Mouse (Mus musculus) yolk sac, embryonic 10.5 days (tissue): ENCODE measurements at regions not wholly inside any gene's neighbourhood (a gene's known extent, or its start where the extent isn't known, plus 50 kb on each side); places are given as distances from the start of the nearest gene placed in this dataset.

Source experiments
- DNase-seq: peaks from one replicate; pipeline ENCODE4 v3.0.0-alpha.2; 2017; ENCODE audit warnings: low spot score

DNA sequence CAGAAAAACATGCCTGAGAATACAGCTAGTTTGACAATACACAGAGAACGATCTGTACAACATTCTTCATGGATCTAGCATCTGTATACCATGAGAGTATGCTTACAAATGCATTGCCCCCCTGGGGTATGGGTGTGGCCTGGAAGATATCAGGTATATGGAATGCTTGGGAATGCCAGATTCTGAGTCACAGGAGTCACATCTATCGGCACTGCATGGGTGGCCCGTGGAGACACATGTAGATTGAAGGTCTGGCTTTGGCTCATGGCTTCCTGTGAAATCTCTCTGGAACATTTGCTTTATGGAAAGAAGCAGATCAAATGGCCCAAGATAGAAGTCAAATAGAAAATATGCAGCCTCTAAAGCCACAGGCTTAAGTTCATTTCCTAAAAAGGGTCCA is 59.6 kb downstream of the Kcne4 start:
- no peak for DNase-seq

DNA sequence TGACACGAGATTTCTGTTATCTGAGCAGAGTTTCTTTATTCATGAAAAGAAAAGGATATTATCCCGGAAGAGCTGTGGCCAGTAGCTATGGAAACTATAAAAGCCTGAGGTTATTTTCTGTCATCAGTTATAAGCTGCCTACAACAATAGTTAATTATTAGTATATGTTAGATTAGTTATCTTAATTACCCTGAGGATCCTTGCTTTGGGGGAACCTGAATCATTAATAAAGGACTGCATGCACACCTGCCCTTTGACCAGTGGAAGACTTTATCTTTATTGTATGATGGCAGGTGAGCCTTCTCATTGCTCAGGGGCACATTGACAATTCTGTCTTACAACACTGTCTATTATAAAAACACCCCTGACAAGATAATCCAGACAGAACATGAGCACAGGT is 62.7 kb downstream of the Kcne4 start:
- DNase-seq: no peak

DNA sequence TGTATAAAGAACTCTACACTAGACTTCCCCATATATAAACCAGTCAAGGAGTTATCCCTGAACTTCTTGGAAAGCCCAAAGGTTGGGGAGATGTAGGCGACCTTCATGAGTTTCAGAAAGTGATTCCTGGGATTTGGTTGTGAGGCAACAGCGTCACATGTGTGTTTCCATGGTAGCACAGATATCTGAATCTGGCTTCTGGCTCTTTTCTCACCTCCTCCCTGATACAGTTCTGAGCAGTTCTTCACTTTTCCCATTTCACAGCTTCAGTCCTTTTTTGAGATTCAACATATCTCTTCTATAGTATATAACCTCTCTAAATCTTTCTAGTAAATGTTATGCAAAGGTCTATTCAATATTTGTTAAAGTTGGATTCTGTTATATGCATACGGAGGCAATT is 65.9 kb downstream of the Kcne4 start:
- no peak for DNase-seq

DNA sequence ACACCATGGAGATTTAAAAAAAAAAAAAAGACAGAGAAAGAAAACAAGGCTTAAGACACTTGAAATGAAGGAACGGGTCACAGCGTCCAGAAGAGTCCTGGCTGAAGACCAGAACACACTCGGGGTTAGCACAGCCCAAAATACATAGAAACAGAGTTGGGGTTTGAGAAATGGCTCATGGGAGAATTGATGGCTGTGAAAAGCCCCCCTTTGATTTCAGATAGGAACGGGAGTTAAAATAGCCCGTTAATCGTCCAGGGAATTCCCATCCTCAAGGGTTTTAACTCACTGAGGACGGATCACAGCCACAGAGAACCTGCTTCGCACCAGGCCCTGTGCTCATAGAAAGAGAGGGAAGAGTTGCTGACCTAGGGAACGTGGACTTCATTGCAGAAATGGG is 72.7 kb downstream of the Kcne4 start:
- no peak for DNase-seq

DNA sequence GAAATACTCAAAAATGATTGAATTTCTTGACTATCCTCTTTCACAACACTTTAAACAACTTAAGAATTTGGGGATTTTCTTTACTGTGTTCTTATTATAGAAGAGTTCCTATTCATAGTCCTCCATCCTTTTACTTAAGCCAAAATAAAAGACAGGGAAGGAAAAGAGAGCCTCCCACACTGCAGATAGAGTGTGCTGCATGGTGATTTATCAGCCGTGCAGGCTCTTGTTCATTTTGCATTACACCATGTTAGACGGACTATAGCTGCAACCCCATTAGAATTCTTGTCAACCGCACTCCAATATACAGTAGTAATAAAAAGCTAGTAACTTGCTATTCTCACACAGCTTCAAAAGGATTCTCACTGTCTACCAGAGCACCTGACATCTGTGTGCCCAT is 74.8 kb downstream of the Kcne4 start:
- DNase-seq: no peak

DNA sequence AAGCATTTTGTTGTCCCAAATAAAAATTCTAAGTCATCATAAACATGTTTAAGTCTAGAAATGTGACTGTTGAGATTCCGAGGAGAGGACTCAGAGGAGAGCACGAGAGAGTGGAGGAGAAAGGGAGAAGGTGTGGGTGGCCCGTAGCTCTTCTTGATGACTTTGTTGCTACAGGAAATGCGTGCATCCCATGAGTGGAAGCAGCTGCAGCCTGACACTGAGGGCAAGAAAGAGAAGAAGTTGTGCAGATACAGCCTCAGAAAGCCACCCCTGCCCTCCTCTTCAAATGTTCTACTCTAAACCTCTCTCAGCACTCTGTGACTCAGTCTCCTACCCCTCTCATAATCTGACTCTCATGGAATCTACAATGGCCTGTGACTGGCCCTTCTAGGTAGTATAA is 77.7 kb downstream of the Kcne4 start:
- no peak for DNase-seq

DNA sequence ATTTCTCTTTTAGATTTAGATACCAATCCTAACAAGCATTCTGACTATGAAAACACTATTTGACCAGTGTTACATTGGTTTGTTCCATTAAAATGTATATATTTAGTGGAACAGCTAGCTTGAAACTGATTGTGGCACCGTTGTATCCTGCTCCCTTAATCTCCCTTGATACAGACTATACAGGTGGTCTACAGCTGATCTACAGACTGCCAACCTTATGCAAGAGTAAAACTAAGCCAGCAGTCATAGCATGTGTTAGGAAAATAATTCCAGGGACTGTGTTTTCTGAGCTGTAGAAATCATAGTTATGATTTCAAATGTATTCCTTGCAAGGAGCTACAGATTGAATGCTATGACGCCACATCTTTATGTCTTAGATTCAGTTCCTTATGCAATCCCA is 78.6 kb downstream of the Kcne4 start:
- no peak for DNase-seq

DNA sequence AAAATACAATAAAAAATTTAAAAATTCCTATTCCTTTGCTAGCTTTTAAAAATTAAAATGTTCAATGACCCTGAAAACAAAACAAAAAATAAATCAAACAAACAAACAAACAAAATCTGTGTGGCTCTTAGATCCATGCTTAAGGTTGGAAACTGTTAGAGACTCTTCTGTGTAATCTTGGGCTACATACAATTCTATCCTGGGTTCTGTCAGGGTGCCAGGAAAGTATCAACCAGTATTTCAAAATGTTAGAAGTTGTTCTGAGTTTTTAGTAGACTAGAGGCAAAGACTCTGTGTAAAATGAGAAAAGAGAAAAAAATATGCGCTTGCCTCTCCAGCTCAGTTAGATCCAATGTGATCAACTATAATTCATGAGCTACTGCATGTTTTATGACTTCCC is 91.0 kb downstream of the Kcne4 start:
- DNase-seq: no peak

DNA sequence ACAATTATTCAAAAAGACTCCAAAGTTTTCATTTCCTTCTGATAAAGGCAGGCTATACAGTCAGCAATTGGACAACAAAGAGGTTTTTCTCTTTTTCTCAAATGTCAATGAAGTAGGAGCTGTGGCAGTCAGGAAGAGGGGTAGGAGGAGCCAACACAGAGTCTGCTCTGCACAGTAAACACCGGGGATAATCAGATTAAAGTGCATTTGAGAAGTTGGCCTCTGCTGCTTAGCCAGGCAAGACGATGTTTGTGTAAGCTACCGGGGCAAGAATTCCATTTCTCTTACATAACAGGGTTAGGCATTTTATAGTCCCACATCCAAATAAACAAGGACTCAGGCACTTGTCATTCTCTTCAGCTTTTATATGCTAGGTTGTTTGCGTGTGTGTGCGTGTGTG is 91.4 kb downstream of the Kcne4 start:
- peak; percentile 19 for DNase-seq

DNA sequence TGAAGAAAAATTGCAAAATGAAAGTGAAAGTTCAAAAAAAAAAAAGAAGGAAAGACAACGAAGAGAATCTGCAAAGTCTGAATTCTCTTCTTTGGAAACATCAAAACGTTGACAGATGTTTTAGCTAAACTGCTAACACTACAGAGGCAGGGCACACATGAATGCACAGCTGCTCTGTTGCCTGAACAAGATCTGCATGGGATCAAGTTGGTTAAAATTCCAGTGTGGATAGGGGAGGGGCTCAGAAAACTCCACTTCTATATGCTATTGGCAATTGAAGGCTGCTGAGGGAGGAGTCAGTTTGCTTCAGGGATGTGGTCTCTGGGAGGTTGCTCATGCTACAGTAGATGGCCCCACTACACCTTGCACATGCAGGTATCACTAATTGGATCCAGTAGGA is 97.2 kb downstream of the Kcne4 start:
- DNase-seq: no peak

DNA sequence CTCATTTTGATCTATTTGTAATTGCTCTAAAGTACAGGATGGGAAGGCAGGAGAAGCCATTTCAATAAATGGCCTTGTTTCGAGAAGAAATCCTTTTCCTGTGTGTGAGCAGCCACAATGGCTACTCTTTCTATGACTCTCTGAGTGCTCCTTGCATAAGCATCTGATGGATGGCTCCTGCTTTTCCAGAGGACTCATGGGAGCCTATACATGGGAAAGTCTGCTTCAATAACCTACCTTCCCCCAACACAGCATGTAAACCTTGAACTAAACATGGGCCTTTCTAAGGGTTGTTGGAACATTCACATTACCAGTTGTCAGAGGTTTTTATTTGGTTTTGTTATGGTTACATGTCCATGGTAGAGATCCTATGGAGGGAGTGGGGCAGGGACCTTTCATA is 103.3 kb downstream of the Kcne4 start:
- DNase-seq: no peak

DNA sequence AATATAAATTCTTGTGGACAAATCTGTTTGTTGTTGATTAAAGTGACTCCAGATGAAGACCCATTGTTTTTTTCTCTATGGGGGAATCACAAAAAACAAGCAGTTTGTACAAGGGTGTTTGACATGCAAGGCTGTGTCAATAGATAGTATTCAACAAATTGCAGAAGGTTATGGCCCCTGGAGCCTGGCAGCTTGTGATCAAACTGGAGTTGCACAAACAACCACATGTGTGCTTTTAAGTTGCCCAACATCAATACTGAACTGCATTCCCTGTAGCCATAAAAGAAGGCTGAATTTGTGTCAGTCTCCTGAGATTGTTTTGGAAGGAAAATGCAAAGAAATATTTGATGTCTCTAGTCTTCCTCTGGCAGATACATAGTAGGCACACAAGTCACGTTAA is 113.4 kb downstream of the Kcne4 start:
- no peak for DNase-seq

DNA sequence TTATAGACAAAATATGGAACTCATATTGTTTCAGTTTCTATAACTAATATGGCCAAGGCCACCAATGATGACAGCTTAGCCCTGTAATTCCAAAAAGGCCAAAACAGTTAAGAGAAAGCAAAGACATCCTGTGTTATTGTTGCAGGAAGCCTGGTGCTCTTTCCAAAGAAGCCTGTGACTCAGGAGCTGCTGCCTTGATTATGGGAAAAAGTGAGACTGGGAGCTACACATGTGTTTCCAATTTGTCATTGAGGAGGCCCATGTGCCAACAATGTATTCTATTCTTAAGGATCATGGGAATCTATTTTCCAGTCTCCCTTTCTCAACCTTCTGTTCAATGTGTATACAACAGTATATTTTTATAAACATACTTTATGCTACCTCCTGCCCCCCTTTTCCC is 123.3 kb downstream of the Kcne4 start:
- DNase-seq: no peak

DNA sequence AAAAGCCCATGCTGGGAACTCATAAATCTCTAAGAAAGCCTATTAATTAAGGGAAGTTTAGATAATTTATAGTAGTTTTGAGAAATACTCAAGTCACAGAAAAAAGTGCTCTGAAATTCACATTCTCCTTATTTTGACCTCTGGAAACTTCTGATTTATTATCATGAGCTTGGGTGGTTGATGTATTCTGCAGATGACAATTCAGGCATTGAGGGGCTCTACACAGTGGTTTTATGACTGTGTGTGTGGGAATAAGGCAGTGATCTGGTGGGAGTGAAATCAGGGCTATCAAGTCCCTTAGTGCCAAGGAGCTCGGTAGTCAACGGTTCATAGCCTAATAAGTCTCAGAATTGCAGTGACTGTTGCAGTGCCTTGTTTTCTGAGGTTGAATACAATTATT is 129.0 kb downstream of the Kcne4 start:
- no peak for DNase-seq

DNA sequence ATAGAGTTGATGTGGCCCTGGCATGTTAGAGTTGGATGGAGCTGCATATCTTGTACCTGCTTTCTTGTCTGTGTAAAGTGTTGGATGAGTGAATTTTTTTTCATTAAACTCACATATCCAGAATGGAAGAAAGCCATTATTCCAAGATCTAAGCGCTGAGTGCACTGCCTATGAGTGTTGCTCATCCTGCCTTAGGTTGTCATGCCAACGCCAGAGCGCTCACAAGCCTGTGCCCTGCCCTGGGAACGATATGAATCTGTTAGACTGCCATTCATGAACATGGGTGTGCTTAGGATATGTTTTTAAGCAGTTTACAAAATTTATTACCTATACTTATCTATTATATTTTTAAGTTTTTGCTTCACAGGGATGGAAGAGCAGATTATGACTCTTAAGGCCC is 163.5 kb downstream of the Kcne4 start:
- no peak for DNase-seq
